Mouse (Mus musculus): ENCODE results near the gene Pbx1.

GRCm38 (mm10) chr1:168459426-168459825 lies 27.4 kb upstream of the Pbx1 start:
- no peak for TF ChIP-seq CTCF (IDR thresholded peaks at IDR 0.05; ENCODE audit: insufficient read depth, low read depth, low read length)
- TF ChIP-seq POLR2A (IDR thresholded peaks at IDR 0.05; ENCODE audit: insufficient read depth, low read depth, low read length), result no peak
